Mouse (Mus musculus) embryonic facial prominence, embryonic 12.5 days (tissue): ENCODE results near the gene Prmt1. TPM values are rescaled to one million over a fixed set of nuclear protein-coding genes. Genes with fewer than 3 reads are reported as not detected.

Experiments used
- ATAC-seq: fragments of 200-750 bp; cut with Nextera tagmentation; 2 replicates; pipeline ENCODE4 v1.8.0; 2017; ENCODE audit not compliant: insufficient number of reproducible peaks, insufficient read depth, low FRiP score, low TSS enrichment
- H3K27ac ChIP-seq: fragments of 300-500 bp; sonication (generic); 2 replicates; pipeline ENCODE4 v1.5.1; 2016; ENCODE audit warnings: mild to moderate bottlenecking
- H3K27me3 ChIP-seq: fragments of 300-500 bp; sonication (generic); 2 replicates; pipeline ENCODE4 v1.6.1; 2016; ENCODE audit warnings: mild to moderate bottlenecking, moderate library complexity
- H3K36me3 ChIP-seq: fragments of 300-500 bp; sonication (generic); 2 replicates; pipeline ENCODE4 v1.6.1; 2016; ENCODE audit warnings: mild to moderate bottlenecking
- H3K4me1 ChIP-seq: fragments of 300-500 bp; sonication (generic); 2 replicates; pipeline ENCODE4 v1.6.1; 2016
- H3K4me2 ChIP-seq: fragments of 300-500 bp; sonication (generic); replicated peaks from 2 replicates; pipeline ENCODE4 v1.6.1; 2016; ENCODE audit warnings: mild to moderate bottlenecking, moderate library complexity
- H3K4me3 ChIP-seq: fragments of 300-500 bp; sonication (generic); 2 replicates; pipeline ENCODE4 v1.5.1; 2016; ENCODE audit warnings: mild to moderate bottlenecking
- H3K9ac ChIP-seq: fragments of 300-500 bp; sonication (generic); 2 replicates; pipeline ENCODE4 v1.6.1; 2016; ENCODE audit warnings: mild to moderate bottlenecking, moderate library complexity
- H3K9me3 ChIP-seq: fragments of 300-500 bp; sonication (generic); 2 replicates; pipeline ENCODE4 v1.6.1; 2016; ENCODE audit warnings: mild to moderate bottlenecking, moderate library complexity
- WGBS: fragments of 180-500 bp; shearing (Covaris S2); methylation state at CpG from one replicate; pipeline ENCODE4 v1.1.7; 2016; 5-methylcytosine and 5-hydroxymethylcytosine counted together
- polyA plus RNA-seq: library from polyadenylated mRNA; unstranded; fragments of >200 nt; fragmentation: Nextera tagmentation; extraction: Ambion mirVana; gene quantifications from 2 replicates; pipeline ENCODE4 v1.2.1, GENCODE M21; 2016

The Prmt1 gene
- polyA plus RNA-seq, 1 experiment from 2014 or later = 660 TPM

GRCm38 (mm10) chr7:44974383-44975116 is 11.8 kb downstream of the Prmt1 start, which contains the start of gene Cpt1c:
Gene Cpt1c (minus strand): TSS chr7:44974851.
- Histone ChIP-seq H3K4me3 (peak within 1 kb of the TSS; percentile 52), H3K4me1 (peaks cover 21% of the 10 kb centered on the region), H3K27ac (peak within 1 kb of the TSS; percentile 92), H3K9me3 (no peaks in the 10 kb centered on the region), H3K9ac (peak within 1 kb of the TSS; percentile 57), H3K36me3 (peaks cover 44% of the 10 kb centered on the region), H3K27me3 (no peaks in the 10 kb centered on the region), H3K4me2 (peak within 1 kb of the TSS; percentile 77)
- no peak for ATAC-seq
- WGBS = under 1% methylated on average over 22 of the region's 22 CpGs

GRCm38 (mm10) chr7:44973415-44974130 is 12.8 kb downstream of the Prmt1 start:
- Histone ChIP-seq H3K36me3 (peaks cover 34% of the 10 kb centered on the region), H3K9me3 (no peaks in the 10 kb centered on the region), H3K9ac (peak overlapping the region; percentile 57), H3K4me3 (peak overlapping the region; percentile 52), H3K4me1 (peaks cover 21% of the 10 kb centered on the region), H3K27me3 (no peaks in the 10 kb centered on the region), H3K27ac (peak overlapping the region; percentile 92), H3K4me2 (peak overlapping the region; percentile 77)
- 31% methylated on average over 14 of the region's 14 CpGs for WGBS
- no peak for ATAC-seq

- peaks cover 21% of the 10 kb centered on the region for H3K4me1 ChIP-seq
These were observed 15.2 kb downstream of the Prmt1 start for GRCm38 (mm10) chr7:44971142-44971541.

GRCm38 (mm10) chr7:44970231-44970691 is 16.1 kb downstream of the Prmt1 start:
- WGBS = under 1% methylated on average over 36 of the region's 36 CpGs
- H3K27me3 ChIP-seq = no peaks in the 10 kb centered on the region
- peaks cover 24% of the 10 kb centered on the region for H3K36me3 ChIP-seq
- H3K9me3 ChIP-seq = no peaks in the 10 kb centered on the region
- H3K4me3 ChIP-seq = peak overlapping the region; percentile 48
- peaks cover 21% of the 10 kb centered on the region for H3K4me1 ChIP-seq
- H3K27ac ChIP-seq = peak overlapping the region; percentile 89
- peak; percentile 97 for ATAC-seq
- peak overlapping the region; percentile 65 for H3K9ac ChIP-seq
- peak overlapping the region; percentile 75 for H3K4me2 ChIP-seq

More at GRCm38 (mm10) chr7:44971142-44971541, 15.2 kb downstream of the Prmt1 start:
- WGBS = 73% methylated on average over 7 of the region's 7 CpGs
- Histone ChIP-seq H3K27me3 (no peaks in the 10 kb centered on the region), H3K36me3 (peaks cover 26% of the 10 kb centered on the region), H3K27ac (peak overlapping the region; percentile 89), H3K4me3 (peak overlapping the region; percentile 48), H3K4me2 (peak overlapping the region; percentile 75), H3K9ac (peak overlapping the region; percentile 65), H3K9me3 (no peaks in the 10 kb centered on the region)
- ATAC-seq = no peak

- peaks cover 47% of the 10 kb centered on the region for H3K36me3 ChIP-seq
- H3K4me3 ChIP-seq = no peak overlapping the region
- WGBS = 74% methylated on average over 15 of the region's 15 CpGs
- H3K9ac ChIP-seq = no peak overlapping the region
- H3K9me3 ChIP-seq = no peaks in the 10 kb centered on the region
- H3K27ac ChIP-seq = no peak overlapping the region
- H3K27me3 ChIP-seq = no peaks in the 10 kb centered on the region
- peaks cover 9% of the 10 kb centered on the region for H3K4me1 ChIP-seq
- no peak for ATAC-seq
- no peak overlapping the region for H3K4me2 ChIP-seq
These were observed 19.7 kb downstream of the Prmt1 start for GRCm38 (mm10) chr7:44966638-44967037.

- WGBS = 78% methylated on average over 7 of the region's 7 CpGs
- Histone ChIP-seq H3K4me1 (peaks cover 3% of the 10 kb centered on the region), H3K9me3 (no peaks in the 10 kb centered on the region), H3K4me3 (no peak overlapping the region), H3K27me3 (no peaks in the 10 kb centered on the region), H3K9ac (no peak overlapping the region), H3K4me2 (no peak overlapping the region), H3K27ac (no peak overlapping the region), H3K36me3 (peaks cover 54% of the 10 kb centered on the region)
- ATAC-seq = no peak
These were observed 20.4 kb downstream of the Prmt1 start for GRCm38 (mm10) chr7:44965975-44966374.

GRCm38 (mm10) chr7:44964990-44965389 is 21.4 kb downstream of the Prmt1 start:
- Histone ChIP-seq H3K4me2 (no peak overlapping the region), H3K27ac (no peak overlapping the region), H3K27me3 (no peaks in the 10 kb centered on the region), H3K9ac (no peak overlapping the region), H3K36me3 (peaks cover 56% of the 10 kb centered on the region), H3K4me1 (no peaks in the 10 kb centered on the region), H3K4me3 (no peak overlapping the region), H3K9me3 (no peaks in the 10 kb centered on the region)
- ATAC-seq = no peak
- 97% methylated on average over 13 of the region's 13 CpGs for WGBS

- H3K4me1 ChIP-seq = no peaks in the 10 kb centered on the region
- H3K27me3 ChIP-seq = no peaks in the 10 kb centered on the region
- H3K4me3 ChIP-seq = no peak overlapping the region
- peaks cover 64% of the 10 kb centered on the region for H3K36me3 ChIP-seq
- ATAC-seq = no peak
- no peak overlapping the region for H3K27ac ChIP-seq
- H3K9ac ChIP-seq = no peak overlapping the region
- H3K9me3 ChIP-seq = no peaks in the 10 kb centered on the region
- no peak overlapping the region for H3K4me2 ChIP-seq
- WGBS = 89% methylated on average over 5 of the region's 5 CpGs
These were observed 23.5 kb downstream of the Prmt1 start for GRCm38 (mm10) chr7:44962831-44963230.

GRCm38 (mm10) chr7:44962337-44962736 is 24.0 kb downstream of the Prmt1 start:
- Histone ChIP-seq H3K9ac (no peak overlapping the region), H3K27ac (no peak overlapping the region), H3K36me3 (peaks cover 61% of the 10 kb centered on the region), H3K4me3 (no peak overlapping the region), H3K9me3 (no peaks in the 10 kb centered on the region), H3K4me2 (no peak overlapping the region), H3K4me1 (no peaks in the 10 kb centered on the region), H3K27me3 (no peaks in the 10 kb centered on the region)
- WGBS = 76% methylated on average over 8 of the region's 8 CpGs
- ATAC-seq = no peak

- peaks cover 47% of the 10 kb centered on the region for H3K36me3 ChIP-seq
- no peaks in the 10 kb centered on the region for H3K4me1 ChIP-seq
- H3K4me2 ChIP-seq = no peak overlapping the region
- no peak overlapping the region for H3K9ac ChIP-seq
- H3K27me3 ChIP-seq = no peaks in the 10 kb centered on the region
- 87% methylated on average over 13 of the region's 13 CpGs for WGBS
- H3K9me3 ChIP-seq = no peaks in the 10 kb centered on the region
- H3K27ac ChIP-seq = no peak overlapping the region
- H3K4me3 ChIP-seq = no peak overlapping the region
- ATAC-seq = no peak
These were observed 25.9 kb downstream of the Prmt1 start for GRCm38 (mm10) chr7:44960512-44960910.

GRCm38 (mm10) chr7:44959874-44960511 is 26.4 kb downstream of the Prmt1 start:
- Histone ChIP-seq H3K9ac (no peak overlapping the region), H3K4me3 (no peak overlapping the region), H3K27me3 (no peaks in the 10 kb centered on the region), H3K27ac (no peak overlapping the region), H3K9me3 (no peaks in the 10 kb centered on the region), H3K36me3 (peaks cover 42% of the 10 kb centered on the region), H3K4me2 (no peak overlapping the region), H3K4me1 (no peaks in the 10 kb centered on the region)
- WGBS = 87% methylated on average over 10 of the region's 10 CpGs
- no peak for ATAC-seq
